ENCODE assay signal across 16 mouse cellular contexts in genomic region chr7:4724359-4724758, GRCm38 (mm10). TPM values are rescaled to one million over a fixed set of nuclear protein-coding genes. Genes with fewer than 3 reads are reported as not detected.
DNase-seq lines count a peak whose midpoint lies in the region; ATAC-seq and TF ChIP-seq lines count a peak whose summit lies in the region.
"Had no signal": no experiment of that assay in that cellular context is flagged by ENCODE, and none has a peak within 500 bp of the region (broad histone marks: within the 10 kb centered on the region; RNA-seq: fewer than 3 reads in every experiment).

No protein-coding gene starts in this region.

- no peaks in the 10 kb centered on the region for H3K27me3 ChIP-seq in neural tube, embryonic 13.5 days
- H3K27me3 ChIP-seq in neural tube, embryonic 15.5 days (replicated peaks) = 0 out of 2 replicates have a peak, but pooled peaks cover 4% of the 10 kb centered on the region
- no peaks in the 10 kb centered on the region for H3K27me3 ChIP-seq in intestine, embryonic 14.5 days (replicated peaks; ENCODE audit: control insufficient read depth, insufficient read depth, low read length)
- no peaks in the 10 kb centered on the region; the same call in 1 of the 2 replicates for H3K27me3 ChIP-seq in stomach, postnatal 0 days (ENCODE audit: control insufficient read depth, insufficient read depth, low read length)
- H3K27me3 ChIP-seq: embryonic facial prominence, embryonic 15.5 days had no signal

- H3K9me3 ChIP-seq in neural tube, embryonic 13.5 days = no peaks in the 10 kb centered on the region
- H3K9me3 ChIP-seq in neural tube, embryonic 15.5 days (replicated peaks) = no peaks in the 10 kb centered on the region
- no peaks in the 10 kb centered on the region for H3K9me3 ChIP-seq in intestine, embryonic 14.5 days (ENCODE audit: control insufficient read depth, low read length)
- no peaks in the 10 kb centered on the region for H3K9me3 ChIP-seq in stomach, postnatal 0 days (ENCODE audit: control insufficient read depth, low read length)
- H3K9me3 ChIP-seq: embryonic facial prominence, embryonic 15.5 days had no signal

- H3K4me2 ChIP-seq in neural tube, embryonic 13.5 days = no peak overlapping the region
- no peak overlapping the region; the same call in 1 of the 2 replicates for H3K4me2 ChIP-seq in neural tube, embryonic 15.5 days
- H3K4me2 ChIP-seq in intestine, embryonic 14.5 days (ENCODE audit: low read length) = peak overlapping the region; percentile 59
- H3K4me2 ChIP-seq in stomach, postnatal 0 days (replicated peaks; ENCODE audit: low read depth) = peak overlapping the region; percentile 58

- H3K27ac ChIP-seq in neural tube, embryonic 13.5 days (replicated peaks) = no peak overlapping the region
- H3K27ac ChIP-seq in neural tube, embryonic 15.5 days (replicated peaks) = no peak overlapping the region
- H3K27ac ChIP-seq in intestine, embryonic 14.5 days (ENCODE audit: low read depth) = peak overlapping the region; percentile 77
- peak overlapping the region; percentile 78 for H3K27ac ChIP-seq in stomach, postnatal 0 days (replicated peaks)
- H3K27ac ChIP-seq: embryonic facial prominence, embryonic 15.5 days had no signal

- no peak for DNase-seq in intestine, embryonic 14.5 days (ENCODE audit: low spot score)
- DNase-seq in stomach, postnatal 0 days (ENCODE audit: low spot score) = no peak
- no peak for DNase-seq in adrenal gland, postnatal 25 days
- no peak for DNase-seq in right cerebral cortex, postnatal 10 days (ENCODE audit: low spot score in 2 of 2)
- DNase-seq: adrenal gland, adult 2 months; gastrocnemius, postnatal 14 days; heart, postnatal 10 days; kidney, adult 11 months; right cerebral cortex, postnatal 4 days had no signal

- H3K9ac ChIP-seq in neural tube, embryonic 13.5 days = 0 out of 2 replicates have a peak overlapping the region, but pooled peaks have one; percentile 42
- no peak overlapping the region for H3K9ac ChIP-seq in neural tube, embryonic 15.5 days (replicated peaks)
- H3K9ac ChIP-seq in intestine, embryonic 14.5 days (ENCODE audit: low read length) = no peak overlapping the region
- H3K9ac ChIP-seq in stomach, postnatal 0 days (ENCODE audit: low read length) = peak overlapping the region; percentile 31
- H3K9ac ChIP-seq: embryonic facial prominence, embryonic 15.5 days had no signal

- TF ChIP-seq EP300 in stomach, postnatal 0 days (optimal IDR thresholded peaks at IDR 0.05) = no peak

- H3K36me3 ChIP-seq in neural tube, embryonic 13.5 days = no peaks in the 10 kb centered on the region
- H3K36me3 ChIP-seq in neural tube, embryonic 15.5 days = no peaks in the 10 kb centered on the region
- no peaks in the 10 kb centered on the region for H3K36me3 ChIP-seq in intestine, embryonic 14.5 days (ENCODE audit: control insufficient read depth, insufficient read depth, low read length)
- no peaks in the 10 kb centered on the region for H3K36me3 ChIP-seq in stomach, postnatal 0 days (ENCODE audit: control insufficient read depth, insufficient read depth, low read length)
- H3K36me3 ChIP-seq: embryonic facial prominence, embryonic 15.5 days had no signal

- no peaks in the 10 kb centered on the region for H3K4me1 ChIP-seq in neural tube, embryonic 13.5 days (replicated peaks)
- 0 out of 2 replicates have a peak, but pooled peaks cover 2% of the 10 kb centered on the region for H3K4me1 ChIP-seq in neural tube, embryonic 15.5 days
- peaks cover 4% of the 10 kb centered on the region; the same call in 1 of the 2 replicates for H3K4me1 ChIP-seq in intestine, embryonic 14.5 days (replicated peaks; ENCODE audit: control insufficient read depth, insufficient read depth, low read length)
- no peaks in the 10 kb centered on the region for H3K4me1 ChIP-seq in stomach, postnatal 0 days (replicated peaks; ENCODE audit: control insufficient read depth, insufficient read depth)

- H3K4me3 ChIP-seq in neural tube, embryonic 13.5 days = no peak overlapping the region
- H3K4me3 ChIP-seq in neural tube, embryonic 15.5 days (replicated peaks) = no peak overlapping the region
- no peak overlapping the region for H3K4me3 ChIP-seq in intestine, embryonic 14.5 days (ENCODE audit: low read depth, low read length)
- peak overlapping the region; percentile 32 for H3K4me3 ChIP-seq in stomach, postnatal 0 days (ENCODE audit: low read depth, low read length)

- no peak for TF ChIP-seq CTCF in stomach, postnatal 0 days (IDR thresholded peaks at IDR 0.05; ENCODE audit: low read depth)

- 84% methylated on average over 3 of the region's 3 CpGs for WGBS in neural tube, embryonic 13.5 days
- 75% methylated on average over 3 of the region's 3 CpGs for WGBS in neural tube, embryonic 15.5 days
- 30% methylated on average over 3 of the region's 3 CpGs for WGBS in intestine, embryonic 14.5 days
- WGBS in stomach, postnatal 0 days = 27% methylated on average over 3 of the region's 3 CpGs

- ATAC-seq in neural tube, embryonic 13.5 days (ENCODE audit: low read depth) = no peak
- no peak for ATAC-seq in neural tube, embryonic 15.5 days (ENCODE audit: low FRiP score)
- peak; percentile 3; the same call in 1 of the 2 replicates for ATAC-seq in intestine, embryonic 14.5 days (replicated peaks; ENCODE audit: low FRiP score, low TSS enrichment, low read depth)
- ATAC-seq in megakaryocyte, adult 5-6 weeks (ENCODE audit: poor library complexity, severe bottlenecking) = peak; percentile 82
- ATAC-seq in stomach, postnatal 0 days (ENCODE audit: low FRiP score, low TSS enrichment) = peak; percentile 57

RNA-seq across cellular contexts. Expression of gene Tmem150b, which starts 0.7 kb away (rescaled TPM):
- polyA plus RNA-seq in neural tube, embryonic 13.5 days (2015; fragmentation: Nextera tagmentation; extraction: Ambion mirVana) = 0.32 TPM in 1 of 2 replicates, not detected in the other
- 0.13 and 0.14 TPM in 2 replicates for polyA plus RNA-seq in neural tube, embryonic 15.5 days (2015; fragmentation: Nextera tagmentation; extraction: Ambion mirVana)
- 0.66 and 0.85 TPM in 2 replicates for polyA plus RNA-seq in intestine, embryonic 14.5 days (2014; fragmentation: Nextera tagmentation; extraction: Ambion mirVana)
- 11.4 and 13.3 TPM in 2 replicates for total RNA-seq in megakaryocyte, adult 5-6 weeks (2015)
- total RNA-seq in megakaryocyte, adult 5-6 weeks (2017) = 15.5 and 18.0 TPM in 2 replicates
- polyA plus RNA-seq in stomach, postnatal 0 days (2015; fragmentation: Nextera tagmentation; extraction: Ambion mirVana) = 2.2 and 2.4 TPM in 2 replicates
- total RNA-seq in adrenal gland, postnatal 25 days (2021) = 0.24 TPM in 1 of 2 replicates, not detected in the other
- total RNA-seq: midbrain, postnatal 0 days had no signal
- polyA plus RNA-seq: cortical plate, adult 2 months; forebrain, embryonic 14.5 days had no signal

RNA-seq across cellular contexts. Expression of gene Kmt5c, which starts 15.6 kb away (rescaled TPM):
- polyA plus RNA-seq in neural tube, embryonic 13.5 days (2015; fragmentation: Nextera tagmentation; extraction: Ambion mirVana) = 84.0 and 84.7 TPM in 2 replicates
- polyA plus RNA-seq in neural tube, embryonic 15.5 days (2015; fragmentation: Nextera tagmentation; extraction: Ambion mirVana) = 56.9 and 58.2 TPM in 2 replicates
- polyA plus RNA-seq in intestine, embryonic 14.5 days (2014; fragmentation: Nextera tagmentation; extraction: Ambion mirVana) = 63.6 and 66.9 TPM in 2 replicates
- 32.4 and 38.4 TPM in 2 replicates for total RNA-seq in megakaryocyte, adult 5-6 weeks (2015)
- 44.2 and 58.2 TPM in 2 replicates for total RNA-seq in megakaryocyte, adult 5-6 weeks (2017)
- polyA plus RNA-seq in stomach, postnatal 0 days (2015; fragmentation: Nextera tagmentation; extraction: Ambion mirVana) = 31.8 and 32.5 TPM in 2 replicates
- 64.5 and 70.1 TPM in 2 replicates for total RNA-seq in adrenal gland, postnatal 25 days (2021)

RNA-seq across cellular contexts. Expression of gene Cox6b2, which starts 28.5 kb away (rescaled TPM):
- 18.9 and 19.0 TPM in 2 replicates for polyA plus RNA-seq in neural tube, embryonic 13.5 days (2015; fragmentation: Nextera tagmentation; extraction: Ambion mirVana)
- 26.3 and 38.6 TPM in 2 replicates for polyA plus RNA-seq in neural tube, embryonic 15.5 days (2015; fragmentation: Nextera tagmentation; extraction: Ambion mirVana)
- 54.1 and 61.8 TPM in 2 replicates for polyA plus RNA-seq in intestine, embryonic 14.5 days (2014; fragmentation: Nextera tagmentation; extraction: Ambion mirVana)
- total RNA-seq in megakaryocyte, adult 5-6 weeks (2015) = 29.5 and 32.4 TPM in 2 replicates
- 20.5 and 24.8 TPM in 2 replicates for total RNA-seq in megakaryocyte, adult 5-6 weeks (2017)
- 43.1 and 46.5 TPM in 2 replicates for polyA plus RNA-seq in stomach, postnatal 0 days (2015; fragmentation: Nextera tagmentation; extraction: Ambion mirVana)
- 9.4 and 10.6 TPM in 2 replicates for total RNA-seq in adrenal gland, postnatal 25 days (2021)

RNA-seq across cellular contexts. Expression of gene Brsk1, which starts 34.0 kb away (rescaled TPM):
- 5.9 and 6.2 TPM in 2 replicates for polyA plus RNA-seq in neural tube, embryonic 13.5 days (2015; fragmentation: Nextera tagmentation; extraction: Ambion mirVana)
- polyA plus RNA-seq in neural tube, embryonic 15.5 days (2015; fragmentation: Nextera tagmentation; extraction: Ambion mirVana) = 6.5 and 6.8 TPM in 2 replicates
- 1.7 and 1.9 TPM in 2 replicates for polyA plus RNA-seq in intestine, embryonic 14.5 days (2014; fragmentation: Nextera tagmentation; extraction: Ambion mirVana)
- not detected in 2 replicates for total RNA-seq in megakaryocyte, adult 5-6 weeks (2015)
- not detected in 2 replicates for total RNA-seq in megakaryocyte, adult 5-6 weeks (2017)
- polyA plus RNA-seq in stomach, postnatal 0 days (2015; fragmentation: Nextera tagmentation; extraction: Ambion mirVana) = 0.36 and 0.42 TPM in 2 replicates
- 4.2 and 6.5 TPM in 2 replicates for total RNA-seq in adrenal gland, postnatal 25 days (2021)

RNA-seq across cellular contexts. Expression of gene Hspbp1, which starts 39.5 kb away (rescaled TPM):
- polyA plus RNA-seq in neural tube, embryonic 13.5 days (2015; fragmentation: Nextera tagmentation; extraction: Ambion mirVana) = 121 and 136 TPM in 2 replicates
- 156 and 173 TPM in 2 replicates for polyA plus RNA-seq in neural tube, embryonic 15.5 days (2015; fragmentation: Nextera tagmentation; extraction: Ambion mirVana)
- 102 and 105 TPM in 2 replicates for polyA plus RNA-seq in intestine, embryonic 14.5 days (2014; fragmentation: Nextera tagmentation; extraction: Ambion mirVana)
- 12.7 and 16.9 TPM in 2 replicates for total RNA-seq in megakaryocyte, adult 5-6 weeks (2015)
- 9.8 and 15.3 TPM in 2 replicates for total RNA-seq in megakaryocyte, adult 5-6 weeks (2017)
- 59.1 and 60.7 TPM in 2 replicates for polyA plus RNA-seq in stomach, postnatal 0 days (2015; fragmentation: Nextera tagmentation; extraction: Ambion mirVana)
- total RNA-seq in adrenal gland, postnatal 25 days (2021) = 42.2 and 47.8 TPM in 2 replicates

Comparison
In these comparisons a context has a peak if more than half of its experiments do, and no peak if none do; other contexts are left out.
1. H3K9ac ChIP-seq: peak in neural tube, embryonic 13.5 days (single experiment) and stomach, postnatal 0 days (single experiment); none in neural tube, embryonic 15.5 days (single experiment) and intestine, embryonic 14.5 days (single experiment).
2. ATAC-seq: peak in intestine, embryonic 14.5 days (single experiment), megakaryocyte, adult 5-6 weeks (single experiment) and stomach, postnatal 0 days (single experiment); none in neural tube, embryonic 13.5 days (single experiment) and neural tube, embryonic 15.5 days (single experiment).
3. H3K27ac ChIP-seq: peak in intestine, embryonic 14.5 days (single experiment) and stomach, postnatal 0 days (single experiment); none in neural tube, embryonic 13.5 days (single experiment) and neural tube, embryonic 15.5 days (single experiment).
4. H3K4me2 ChIP-seq: peak in intestine, embryonic 14.5 days (single experiment) and stomach, postnatal 0 days (single experiment); none in neural tube, embryonic 13.5 days (single experiment) and neural tube, embryonic 15.5 days (single experiment).